Mouse (Mus musculus) cortical plate, adult 2 months (tissue): ENCODE results near the gene Tfap2b. TPM values are rescaled to one million over a fixed set of nuclear protein-coding genes. Genes with fewer than 3 reads are reported as not detected.

Experiments used
- H3K27ac ChIP-seq: fragments of 200-500 bp; 2 replicates; pipeline ENCODE4 v1.5.1; 2012; ENCODE audit warnings: low read length, control low read depth, inconsistent platforms; ENCODE audit not compliant: insufficient read depth
- H3K4me1 ChIP-seq: fragments of 200-500 bp; 2 replicates; pipeline ENCODE4 v1.6.1; 2011; ENCODE audit warnings: low read length; ENCODE audit not compliant: control insufficient read depth, insufficient read depth
- H3K4me3 ChIP-seq: fragments of 200-500 bp; 2 replicates; pipeline ENCODE4 v1.5.1; 2011; ENCODE audit warnings: mild to moderate bottlenecking, low read length, control low read depth; ENCODE audit not compliant: insufficient read depth
- CTCF ChIP-seq: fragments of 200-500 bp; IDR thresholded peaks from 2 replicates; pipeline ENCODE4 v1.5.1; 2011; ENCODE audit warnings: mild to moderate bottlenecking, control low read depth, low read length; ENCODE audit not compliant: insufficient read depth; ENCODE audit errors: extremely low read depth
- POLR2A ChIP-seq: fragments of 200-500 bp; IDR thresholded peaks from 2 replicates; pipeline ENCODE4 v1.6.1; 2011; ENCODE audit warnings: mild to moderate bottlenecking, low read length, control low read depth; ENCODE audit not compliant: insufficient read depth; ENCODE audit errors: extremely low read depth
- polyA plus RNA-seq: library from polyadenylated mRNA; depleted of rRNA; stranded (reverse); fragments of >200 nt; gene quantifications from 2 replicates; pipeline ENCODE4 v1.2.3, GENCODE M21; 2012; rRNA removed

Tfap2b gene
- polyA plus RNA-seq, 1 experiment = 0.29 TPM

DNA sequence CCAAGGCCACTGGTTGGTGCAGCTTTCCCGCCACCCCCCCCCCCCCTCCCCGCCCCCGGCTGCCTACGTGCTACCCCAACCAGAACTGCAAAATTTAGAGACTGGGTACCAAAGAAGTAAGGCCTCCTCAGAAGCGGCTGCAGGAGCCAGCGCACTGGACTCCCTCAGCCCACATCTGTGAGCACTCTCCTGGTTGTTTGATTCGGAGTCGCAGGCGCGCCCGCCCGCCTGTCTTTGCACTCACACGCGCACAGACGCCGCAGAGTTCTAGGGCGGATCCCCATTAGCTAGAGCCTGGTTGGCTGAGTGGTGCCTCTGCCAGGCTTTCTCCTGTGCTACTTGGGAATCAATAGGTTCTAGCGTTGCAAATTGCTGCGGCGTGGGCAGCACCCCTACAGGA lies 32.6 kb downstream of the Tfap2b start:
- Histone ChIP-seq H3K27ac (no peak overlapping the region), H3K4me1 (no peaks in the 10 kb centered on the region), H3K4me3 (no peak overlapping the region)
- TF ChIP-seq POLR2A = no peak
- TF ChIP-seq CTCF = no peak

DNA sequence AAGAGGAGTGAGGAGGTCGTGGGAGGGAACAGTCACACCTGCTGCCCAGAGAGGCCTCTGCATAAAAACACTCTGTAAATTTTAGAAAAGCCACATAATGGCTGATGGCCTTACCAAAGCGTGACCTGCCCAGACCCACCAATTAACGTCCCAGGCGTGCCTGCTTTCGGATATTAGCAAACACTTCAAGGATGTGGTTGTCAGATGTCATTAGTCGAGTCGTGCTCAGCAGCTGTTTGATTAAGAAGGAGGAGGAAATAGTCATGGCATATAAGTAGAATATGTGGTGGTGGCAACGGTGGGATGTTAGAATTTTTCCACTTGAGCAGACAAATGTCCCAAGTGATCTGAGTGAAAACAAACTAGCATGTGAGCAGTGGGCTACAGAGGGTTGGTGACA lies 33.3 kb downstream of the Tfap2b start:
- no peaks in the 10 kb centered on the region for H3K4me1 ChIP-seq
- H3K27ac ChIP-seq = no peak overlapping the region
- no peak for TF ChIP-seq POLR2A
- TF ChIP-seq CTCF = no peak
- no peak overlapping the region for H3K4me3 ChIP-seq

DNA sequence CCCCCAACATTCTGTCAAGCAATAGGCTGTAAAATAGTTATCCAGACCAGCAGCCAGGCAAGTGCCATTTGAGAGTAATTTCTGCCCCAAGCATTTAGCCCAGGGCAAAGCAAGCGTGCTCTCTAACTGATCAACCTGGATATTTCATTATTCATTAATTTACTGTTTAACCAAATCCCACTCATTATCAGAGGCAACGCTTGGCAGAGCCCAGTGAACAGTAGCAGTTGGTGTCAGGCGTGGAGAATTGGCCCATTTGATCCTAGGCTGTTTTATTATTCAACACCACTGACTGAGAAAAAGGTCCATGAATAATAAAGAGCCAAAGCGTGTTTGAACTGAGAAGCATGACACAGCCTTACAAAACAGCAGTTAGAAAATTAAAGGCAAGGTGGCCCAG lies 36.3 kb downstream of the Tfap2b start:
- Histone ChIP-seq H3K4me1 (no peaks in the 10 kb centered on the region), H3K4me3 (no peak overlapping the region), H3K27ac (no peak overlapping the region)
- TF ChIP-seq POLR2A (no peak), CTCF (no peak)

DNA sequence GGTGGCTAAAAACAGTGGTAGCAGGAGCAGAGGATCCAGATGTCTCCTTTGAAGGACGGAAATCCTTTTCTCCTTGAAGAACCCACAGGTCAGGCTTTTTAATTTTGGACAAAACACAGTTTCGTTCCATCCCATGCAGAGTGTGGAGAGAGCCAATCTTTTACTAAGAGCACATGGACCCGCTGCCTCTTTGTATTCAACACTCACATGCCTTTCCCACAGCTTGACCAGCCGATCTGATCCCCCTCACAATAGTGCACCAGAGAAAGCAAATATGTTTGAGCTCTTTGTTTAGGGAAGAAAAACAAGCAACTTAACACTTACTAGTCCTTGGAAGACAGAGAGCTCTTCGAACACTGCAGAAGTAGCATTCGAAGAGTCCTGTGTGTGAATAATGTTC lies 42.6 kb downstream of the Tfap2b start:
- Histone ChIP-seq H3K27ac (no peak overlapping the region), H3K4me1 (no peaks in the 10 kb centered on the region), H3K4me3 (no peak overlapping the region)
- TF ChIP-seq POLR2A (no peak), CTCF (no peak)

DNA sequence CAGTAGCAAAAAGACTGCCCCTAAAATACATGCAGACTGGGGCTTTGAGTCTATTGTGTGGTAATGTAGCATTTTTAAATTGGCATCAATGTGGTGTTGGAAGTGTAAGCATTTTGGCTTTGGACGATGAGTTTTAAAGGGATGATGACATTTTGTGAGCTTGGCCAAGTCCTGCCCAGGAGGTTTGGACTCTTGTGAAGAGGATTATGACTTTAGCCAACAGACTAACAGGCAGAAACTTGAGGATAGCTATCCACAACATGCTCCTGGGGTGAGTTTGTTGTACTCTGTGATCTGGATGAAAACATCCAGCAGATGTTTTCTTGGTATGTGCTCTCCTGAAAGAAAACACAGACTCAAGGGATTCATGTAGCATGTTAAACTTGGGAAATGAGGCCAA lies 60.9 kb downstream of the Tfap2b start:
- no peaks in the 10 kb centered on the region for H3K4me1 ChIP-seq
- no peak overlapping the region for H3K4me3 ChIP-seq
- TF ChIP-seq POLR2A = no peak
- TF ChIP-seq CTCF = no peak
- H3K27ac ChIP-seq = no peak overlapping the region

Other genes with a start within 250 kb of the Tfap2b start
- 0.06 and 0.33 TPM in 2 replicates for gene Tfap2d, start 105.9 kb upstream of the Tfap2b start, polyA plus RNA-seq